Mouse (Mus musculus) limb, embryonic 15.5 days (tissue): ENCODE results near the gene Ikzf1. TPM values are rescaled to one million over a fixed set of nuclear protein-coding genes. Genes with fewer than 3 reads are reported as not detected.

ENCODE experiments used
- ATAC-seq: fragments of 200-750 bp; cut with Nextera tagmentation; 2 replicates; pipeline ENCODE4 v1.8.0; 2017; ENCODE audit warnings: low read depth, moderate TSS enrichment; ENCODE audit not compliant: insufficient number of reproducible peaks, low FRiP score, low TSS enrichment
- H3K27ac ChIP-seq: fragments of 300-500 bp; sonication (generic); 2 replicates; pipeline ENCODE4 v1.5.1; 2015; ENCODE audit warnings: moderate library complexity, mild to moderate bottlenecking, inconsistent platforms
- H3K27me3 ChIP-seq: fragments of 300-500 bp; sonication (generic); 2 replicates; pipeline ENCODE4 v1.6.1; 2015; ENCODE audit warnings: inconsistent platforms
- H3K36me3 ChIP-seq: fragments of 300-500 bp; sonication (generic); 2 replicates; pipeline ENCODE4 v1.6.1; 2015; ENCODE audit warnings: inconsistent platforms
- H3K4me1 ChIP-seq: fragments of 300-500 bp; sonication (generic); 2 replicates; pipeline ENCODE4 v1.6.1; 2015; ENCODE audit warnings: inconsistent platforms
- H3K4me2 ChIP-seq: fragments of 300-500 bp; sonication (generic); 2 replicates; pipeline ENCODE4 v1.6.1; 2015; ENCODE audit warnings: mild to moderate bottlenecking, inconsistent platforms
- H3K4me3 ChIP-seq: fragments of 300-500 bp; sonication (generic); 2 replicates; pipeline ENCODE4 v1.5.1; 2015; ENCODE audit warnings: mild to moderate bottlenecking, inconsistent platforms
- H3K9ac ChIP-seq: fragments of 300-500 bp; sonication (generic); 2 replicates; pipeline ENCODE4 v1.6.1; 2015; ENCODE audit warnings: inconsistent platforms
- H3K9me3 ChIP-seq: fragments of 300-500 bp; sonication (generic); 2 replicates; pipeline ENCODE4 v1.6.1; 2016; ENCODE audit warnings: inconsistent platforms
- WGBS: fragments of 180-500 bp; shearing (Covaris S2); methylation state at CpG from one replicate; pipeline ENCODE4 v1.1.7; 2015; 5-methylcytosine and 5-hydroxymethylcytosine counted together
- polyA plus RNA-seq: library from polyadenylated mRNA; unstranded; fragments of >200 nt; fragmentation: Nextera tagmentation; extraction: Ambion mirVana; gene quantifications from 2 replicates; pipeline ENCODE4 v1.2.1, GENCODE M21; 2015

The Ikzf1 gene
- polyA plus RNA-seq, 1 experiment from 2014 or later: 2.5 TPM

- no peak for ATAC-seq
- Histone ChIP-seq H3K9ac (no peak overlapping the region), H3K9me3 (no peaks in the 10 kb centered on the region)
Observed at GRCm38 (mm10) chr11:11692558-11693166, 7.9 kb downstream of the Ikzf1 start.

GRCm38 (mm10) chr11:11693446-11693845 is 8.6 kb downstream of the Ikzf1 start:
- Histone ChIP-seq H3K4me1 (no peaks in the 10 kb centered on the region), H3K36me3 (no peaks in the 10 kb centered on the region), H3K4me3 (no peak overlapping the region), H3K27ac (no peak overlapping the region), H3K9ac (no peak overlapping the region), H3K27me3 (no peaks in the 10 kb centered on the region), H3K9me3 (no peaks in the 10 kb centered on the region), H3K4me2 (no peak overlapping the region)
- 82% methylated on average over 3 of the region's 3 CpGs for WGBS
- no peak for ATAC-seq

More at GRCm38 (mm10) chr11:11692558-11693166, 7.9 kb downstream of the Ikzf1 start:
- no peak overlapping the region for H3K4me2 ChIP-seq
- no peaks in the 10 kb centered on the region for H3K4me1 ChIP-seq
- H3K36me3 ChIP-seq: no peaks in the 10 kb centered on the region
- peaks cover 5% of the 10 kb centered on the region for H3K27me3 ChIP-seq
- 88% methylated on average over 10 of the region's 10 CpGs for WGBS
- H3K27ac ChIP-seq: no peak overlapping the region
- H3K4me3 ChIP-seq: no peak overlapping the region

- H3K9me3 ChIP-seq: no peaks in the 10 kb centered on the region
- no peak for ATAC-seq
- H3K4me1 ChIP-seq: no peaks in the 10 kb centered on the region
- WGBS: 72% methylated on average over 2 of the region's 2 CpGs
- H3K9ac ChIP-seq: no peak overlapping the region
- no peak overlapping the region for H3K4me3 ChIP-seq
- H3K27me3 ChIP-seq: no peaks in the 10 kb centered on the region
- no peak overlapping the region for H3K27ac ChIP-seq
- no peak overlapping the region for H3K4me2 ChIP-seq
- no peaks in the 10 kb centered on the region for H3K36me3 ChIP-seq
Observed at GRCm38 (mm10) chr11:11694072-11694471, 9.3 kb downstream of the Ikzf1 start.

GRCm38 (mm10) chr11:11694472-11695177 is 9.8 kb downstream of the Ikzf1 start:
- no peaks in the 10 kb centered on the region for H3K9me3 ChIP-seq
- H3K27ac ChIP-seq: no peak overlapping the region
- H3K27me3 ChIP-seq: no peaks in the 10 kb centered on the region
- no peak for ATAC-seq
- H3K4me2 ChIP-seq: no peak overlapping the region
- no peak overlapping the region for H3K4me3 ChIP-seq
- H3K36me3 ChIP-seq: no peaks in the 10 kb centered on the region
- 80% methylated on average over 6 of the region's 6 CpGs for WGBS
- no peaks in the 10 kb centered on the region for H3K4me1 ChIP-seq
- H3K9ac ChIP-seq: no peak overlapping the region

- H3K27me3 ChIP-seq: no peaks in the 10 kb centered on the region
- no peak overlapping the region for H3K9ac ChIP-seq
- no peak overlapping the region for H3K27ac ChIP-seq
- ATAC-seq: no peak
- H3K4me2 ChIP-seq: no peak overlapping the region
- H3K4me1 ChIP-seq: no peaks in the 10 kb centered on the region
- H3K36me3 ChIP-seq: no peaks in the 10 kb centered on the region
- H3K4me3 ChIP-seq: no peak overlapping the region
- no peaks in the 10 kb centered on the region for H3K9me3 ChIP-seq
- 48% methylated on average over 6 of the region's 6 CpGs for WGBS
Observed at GRCm38 (mm10) chr11:11695211-11695887, 10.5 kb downstream of the Ikzf1 start.

- 83% methylated on average over 4 of the region's 4 CpGs for WGBS
- no peak for ATAC-seq
- Histone ChIP-seq H3K4me1 (no peaks in the 10 kb centered on the region), H3K9ac (no peak overlapping the region), H3K9me3 (no peaks in the 10 kb centered on the region), H3K36me3 (no peaks in the 10 kb centered on the region), H3K4me2 (no peak overlapping the region), H3K27me3 (no peaks in the 10 kb centered on the region), H3K27ac (no peak overlapping the region), H3K4me3 (no peak overlapping the region)
Observed at GRCm38 (mm10) chr11:11695907-11696306, 11.1 kb downstream of the Ikzf1 start.

- WGBS: 84% methylated on average over 3 of the region's 3 CpGs
Observed at GRCm38 (mm10) chr11:11696814-11697213, 12.0 kb downstream of the Ikzf1 start.

GRCm38 (mm10) chr11:11701378-11701777 is 16.6 kb downstream of the Ikzf1 start:
- no peak overlapping the region for H3K4me2 ChIP-seq
- 61% methylated on average over 6 of the region's 6 CpGs for WGBS
- no peak overlapping the region for H3K9ac ChIP-seq
- no peaks in the 10 kb centered on the region for H3K27me3 ChIP-seq
- no peak for ATAC-seq
- no peaks in the 10 kb centered on the region for H3K4me1 ChIP-seq
- H3K4me3 ChIP-seq: no peak overlapping the region
- H3K9me3 ChIP-seq: no peaks in the 10 kb centered on the region
- H3K36me3 ChIP-seq: no peaks in the 10 kb centered on the region
- no peak overlapping the region for H3K27ac ChIP-seq

More at GRCm38 (mm10) chr11:11696814-11697213, 12.0 kb downstream of the Ikzf1 start:
- no peak for ATAC-seq
- no peaks in the 10 kb centered on the region for H3K4me1 ChIP-seq
- H3K9me3 ChIP-seq: no peaks in the 10 kb centered on the region
- no peak overlapping the region for H3K9ac ChIP-seq
- H3K36me3 ChIP-seq: no peaks in the 10 kb centered on the region
- H3K27ac ChIP-seq: no peak overlapping the region
- no peaks in the 10 kb centered on the region for H3K27me3 ChIP-seq
- no peak overlapping the region for H3K4me2 ChIP-seq
- no peak overlapping the region for H3K4me3 ChIP-seq

- Histone ChIP-seq H3K4me2 (no peak overlapping the region), H3K27me3 (no peaks in the 10 kb centered on the region), H3K9me3 (no peaks in the 10 kb centered on the region), H3K9ac (no peak overlapping the region), H3K27ac (no peak overlapping the region), H3K4me3 (no peak overlapping the region), H3K4me1 (no peaks in the 10 kb centered on the region), H3K36me3 (no peaks in the 10 kb centered on the region)
- no peak for ATAC-seq
Observed at GRCm38 (mm10) chr11:11703776-11704175, 19.0 kb downstream of the Ikzf1 start.

GRCm38 (mm10) chr11:11708154-11708719 is 23.4 kb downstream of the Ikzf1 start:
- H3K4me2 ChIP-seq: no peak overlapping the region
- no peak overlapping the region for H3K9ac ChIP-seq
- H3K27me3 ChIP-seq: no peaks in the 10 kb centered on the region
- no peaks in the 10 kb centered on the region for H3K9me3 ChIP-seq
- WGBS: 86% methylated on average over 9 of the region's 9 CpGs
- H3K4me1 ChIP-seq: no peaks in the 10 kb centered on the region
- ATAC-seq: no peak
- H3K4me3 ChIP-seq: no peak overlapping the region
- H3K27ac ChIP-seq: no peak overlapping the region
- H3K36me3 ChIP-seq: no peaks in the 10 kb centered on the region

GRCm38 (mm10) chr11:11709311-11709710 is 24.5 kb downstream of the Ikzf1 start:
- no peak overlapping the region for H3K27ac ChIP-seq
- WGBS: 84% methylated on average over 6 of the region's 6 CpGs
- H3K27me3 ChIP-seq: no peaks in the 10 kb centered on the region
- H3K9ac ChIP-seq: no peak overlapping the region
- H3K4me3 ChIP-seq: no peak overlapping the region
- H3K4me2 ChIP-seq: no peak overlapping the region
- no peak for ATAC-seq
- H3K9me3 ChIP-seq: no peaks in the 10 kb centered on the region
- H3K4me1 ChIP-seq: no peaks in the 10 kb centered on the region
- H3K36me3 ChIP-seq: no peaks in the 10 kb centered on the region

- H3K4me2 ChIP-seq: no peak overlapping the region
- H3K27ac ChIP-seq: no peak overlapping the region
- H3K27me3 ChIP-seq: no peaks in the 10 kb centered on the region
- H3K9ac ChIP-seq: no peak overlapping the region
- H3K4me1 ChIP-seq: no peaks in the 10 kb centered on the region
- no peak overlapping the region for H3K4me3 ChIP-seq
- ATAC-seq: no peak
- no peaks in the 10 kb centered on the region for H3K9me3 ChIP-seq
- no peaks in the 10 kb centered on the region for H3K36me3 ChIP-seq
Observed at GRCm38 (mm10) chr11:11710718-11711117, 25.9 kb downstream of the Ikzf1 start.
